Mouse (Mus musculus): ENCODE data around the gene Fam222a.

The Fam222a gene

GRCm38 (mm10) chr5:114611968-114612608 lies 44.3 kb downstream of the Fam222a start:
- peak; percentile 64 for DNase-seq

GRCm38 (mm10) chr5:114614863-114615262 lies 47.0 kb downstream of the Fam222a start:
- DNase-seq, result no peak

DNA sequence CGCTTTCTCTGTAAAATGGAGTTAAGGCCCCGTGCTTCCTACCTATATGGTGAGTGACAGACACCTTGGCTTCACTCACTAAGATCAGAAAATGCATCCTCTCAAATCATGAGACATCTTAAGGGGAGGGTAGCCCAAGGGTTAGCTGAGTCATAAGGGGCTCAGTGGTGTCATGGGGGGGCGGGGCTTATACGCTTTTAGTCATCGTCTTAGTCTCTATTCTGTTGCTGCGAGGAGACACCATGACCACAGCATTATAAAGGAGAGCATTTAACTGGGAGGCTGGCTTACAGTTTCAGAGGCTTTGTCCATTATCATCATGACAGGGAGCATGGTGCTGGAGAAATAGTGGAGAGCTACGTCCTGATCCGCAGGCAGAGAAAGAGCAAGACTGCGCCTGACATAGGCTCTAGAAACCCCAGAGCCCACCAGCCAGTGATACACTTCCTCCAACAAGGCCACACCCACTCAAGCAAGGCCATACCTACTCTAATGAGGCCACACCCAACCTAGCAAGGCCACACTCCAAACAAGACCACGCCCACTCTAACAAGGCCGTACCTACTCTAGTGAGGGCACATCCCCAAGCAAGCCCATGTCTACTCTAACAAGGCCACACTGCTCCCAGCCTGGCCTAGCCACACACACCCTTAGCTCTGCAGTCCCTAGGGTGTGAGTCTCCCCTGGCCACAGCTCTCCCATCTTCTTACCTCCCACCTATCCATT lies 48.7 kb downstream of the Fam222a start:
- no peak for DNase-seq

DNA sequence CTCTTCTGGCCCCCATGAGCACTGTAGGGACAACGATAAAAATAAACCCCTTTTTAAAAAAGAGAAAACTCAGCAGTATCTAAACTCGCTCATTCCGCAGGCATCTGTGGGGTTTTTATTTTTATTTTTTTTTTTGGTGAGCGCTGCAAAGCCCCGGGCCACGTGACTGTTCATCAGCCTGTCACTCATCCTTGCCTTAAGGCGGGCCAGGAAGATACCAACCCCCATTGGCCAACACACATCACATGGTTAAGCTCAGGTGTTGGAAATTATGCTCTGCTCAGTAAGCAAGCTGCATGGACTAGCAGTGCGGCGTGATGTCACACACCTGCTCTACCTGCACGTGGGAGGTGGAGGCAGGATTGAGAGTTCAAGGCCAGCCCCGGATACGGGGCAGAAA lies 50.0 kb downstream of the Fam222a start:
- DNase-seq, result no peak

DNA sequence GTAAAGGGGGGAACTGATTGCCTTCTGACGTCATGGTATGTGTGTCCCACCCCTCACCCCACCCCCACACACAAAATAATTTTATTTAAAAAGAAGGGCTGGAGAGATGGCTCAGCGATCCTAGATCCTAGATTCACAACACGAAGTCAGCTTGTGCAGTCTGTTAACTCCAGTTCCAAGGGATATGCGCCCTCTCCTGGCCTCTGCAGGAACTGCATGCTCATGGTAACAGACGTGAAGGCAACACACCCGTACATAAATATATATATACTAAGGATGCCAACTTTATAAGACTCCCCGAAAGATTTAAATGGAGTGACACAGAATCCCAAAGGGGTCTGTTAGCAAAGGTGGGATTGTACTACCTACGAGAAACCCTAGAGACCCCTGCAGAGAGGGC lies 51.0 kb downstream of the Fam222a start:
- peak; percentile 92 for DNase-seq

- DNase-seq, result no peak
Observed at GRCm38 (mm10) chr5:114620305-114620704, 52.5 kb downstream of the Fam222a start.

DNA sequence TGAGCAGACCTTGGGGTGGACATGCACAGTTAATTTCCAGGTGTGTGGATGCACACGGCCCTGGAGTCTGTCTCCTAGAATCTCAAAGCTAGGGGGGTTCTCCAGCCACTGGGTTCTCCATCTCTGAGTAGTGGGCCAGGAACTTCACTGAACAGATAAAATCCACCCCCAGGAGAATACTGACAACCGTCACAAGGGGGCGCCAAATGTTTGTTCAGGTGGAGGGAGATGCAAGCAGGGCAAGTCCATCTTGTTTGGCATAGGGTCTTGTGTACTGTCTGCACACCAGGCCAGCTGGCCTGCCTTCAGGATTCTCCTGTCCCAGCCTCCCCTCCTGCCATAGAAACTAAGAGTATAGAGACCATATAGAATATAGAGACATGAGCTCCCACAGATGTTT lies 57.8 kb downstream of the Fam222a start:
- DNase-seq, result peak; percentile 76

DNA sequence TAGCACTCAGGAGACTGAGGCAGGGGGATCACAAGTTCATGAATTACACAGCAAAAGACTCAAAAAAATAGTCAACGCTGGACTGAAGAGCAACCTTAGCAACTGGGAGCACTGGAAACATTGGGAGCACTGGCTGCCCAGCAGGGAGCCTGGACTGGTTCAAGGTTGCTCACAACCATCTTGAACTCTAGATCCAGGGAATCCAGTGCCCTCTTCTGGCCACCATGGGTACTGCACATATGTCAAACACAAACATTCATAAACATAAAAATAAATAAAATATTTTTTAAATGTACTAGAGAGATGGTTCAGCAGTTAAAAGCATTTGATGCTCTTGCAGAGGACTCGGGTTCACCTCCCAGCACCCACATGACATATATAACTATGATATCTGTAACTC lies 63.5 kb downstream of the Fam222a start:
- no peak for DNase-seq

- no peak for DNase-seq
Observed at GRCm38 (mm10) chr5:114636091-114636490, 68.3 kb downstream of the Fam222a start.

DNA sequence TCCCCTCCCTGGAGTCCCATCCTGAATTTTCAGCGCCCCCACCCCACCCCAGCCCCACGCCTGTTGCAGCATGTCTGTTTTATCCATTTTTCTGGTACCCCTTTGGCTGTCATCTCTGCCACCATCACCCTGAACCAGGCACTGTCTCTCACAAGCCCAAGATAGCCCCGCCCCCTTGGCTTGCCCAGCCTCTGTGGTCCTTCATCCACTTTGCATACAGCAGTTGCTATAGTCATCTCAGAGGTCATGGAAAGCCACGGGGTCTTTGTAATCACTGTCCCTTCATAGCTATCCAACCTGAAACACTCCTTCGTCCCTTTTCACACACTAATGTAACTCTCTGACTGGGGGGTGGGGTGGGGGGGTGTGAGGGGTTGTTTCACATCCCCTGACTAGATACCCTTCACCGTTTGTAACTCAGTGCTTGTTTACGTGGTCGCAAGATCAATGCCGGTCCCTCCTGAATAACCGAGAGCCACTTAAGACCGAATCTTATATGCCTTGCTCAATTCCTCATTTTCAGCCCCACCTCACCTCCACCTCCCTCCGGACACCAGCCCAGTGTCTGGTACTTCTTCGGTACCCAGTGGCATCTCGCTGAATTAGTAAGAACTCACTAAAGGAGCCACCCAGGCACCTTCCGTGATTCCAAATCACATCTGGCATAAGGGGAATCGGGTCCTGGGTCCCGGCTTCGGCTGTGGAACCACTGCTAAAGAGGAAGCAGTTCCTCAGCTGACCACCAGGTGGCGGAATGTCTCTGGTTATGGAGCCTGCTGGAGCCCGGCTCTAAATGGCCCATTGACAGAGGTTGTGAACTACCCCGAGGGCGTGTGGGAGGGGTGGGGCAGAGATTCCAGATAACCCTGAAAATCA lies 71.2 kb downstream of the Fam222a start:
- DNase-seq, result peak; percentile 90

DNA sequence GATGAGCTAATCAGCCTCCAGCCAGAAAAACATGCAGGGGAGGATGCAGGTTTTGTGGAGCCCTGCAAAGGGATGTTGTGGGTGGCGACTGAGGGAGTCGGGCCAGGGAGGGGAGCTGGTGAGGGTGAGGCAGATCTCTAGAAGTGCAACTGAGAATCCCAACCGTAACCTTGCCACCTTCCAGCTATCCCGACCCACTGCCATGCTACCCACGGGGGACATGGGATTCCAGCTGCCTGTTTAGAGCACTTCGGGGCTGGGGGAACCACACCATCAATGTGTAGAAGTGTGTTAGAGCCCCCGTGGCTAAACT lies 71.8 kb downstream of the Fam222a start:
- DNase-seq, result no peak

DNA sequence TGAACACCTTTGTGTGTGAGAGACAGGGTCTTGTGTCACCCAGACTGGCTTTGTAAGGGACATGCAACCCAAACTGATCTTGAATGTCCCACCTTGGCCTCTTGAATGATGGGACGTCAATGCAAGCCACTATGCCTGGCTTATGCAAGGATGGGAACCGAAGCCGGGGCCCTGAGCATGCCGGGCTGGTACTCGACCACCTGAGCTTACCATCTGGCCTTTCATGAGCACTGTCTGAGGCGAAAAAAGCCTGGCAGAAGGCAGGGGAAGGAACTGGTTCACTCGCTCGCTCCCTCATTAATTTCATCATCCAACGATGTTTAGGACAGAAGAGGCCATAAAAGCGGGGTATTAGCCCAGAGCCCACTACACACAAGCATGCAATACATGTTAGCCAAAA lies 73.0 kb downstream of the Fam222a start:
- no peak for DNase-seq

DNA sequence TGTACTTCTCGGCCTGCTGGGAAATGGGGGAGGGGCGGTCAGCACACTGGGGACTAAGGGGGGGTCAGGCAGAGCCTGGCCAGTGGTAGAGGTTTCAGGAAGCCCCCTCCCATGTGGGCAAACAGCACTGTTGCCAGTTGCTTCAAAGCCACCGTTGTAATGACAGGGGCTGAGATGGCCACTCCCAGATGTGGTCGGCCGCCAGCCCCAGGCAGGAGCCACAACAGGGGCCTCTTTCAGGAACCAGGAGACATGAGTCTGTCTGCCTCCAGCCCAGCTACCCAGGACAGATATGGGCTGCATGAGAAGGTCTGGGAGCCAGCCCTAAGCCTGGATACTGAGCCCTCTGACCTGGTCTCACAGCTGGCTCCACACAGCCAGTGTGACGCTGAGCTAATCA lies 77.1 kb downstream of the Fam222a start:
- no peak for DNase-seq

DNA sequence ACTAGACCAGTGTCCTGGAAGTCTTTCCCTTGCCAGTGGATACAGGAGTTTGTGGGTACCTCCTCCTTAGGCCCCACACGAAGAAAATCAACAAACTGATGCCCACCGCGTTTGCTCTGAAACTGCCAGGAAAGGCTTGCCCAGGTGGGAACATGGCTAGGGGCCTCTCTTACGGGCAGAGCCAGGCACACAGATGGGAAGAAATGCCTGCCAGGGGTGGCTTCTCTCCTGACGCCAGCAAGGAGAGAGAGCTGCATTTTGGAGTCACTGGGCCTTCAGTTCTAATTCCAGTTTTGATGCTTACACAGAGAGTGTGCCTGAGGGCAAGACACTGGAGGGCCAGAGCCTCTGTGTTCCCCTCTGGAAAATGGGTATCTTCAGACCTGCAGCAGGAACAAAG lies 78.1 kb downstream of the Fam222a start:
- DNase-seq, result no peak

DNA sequence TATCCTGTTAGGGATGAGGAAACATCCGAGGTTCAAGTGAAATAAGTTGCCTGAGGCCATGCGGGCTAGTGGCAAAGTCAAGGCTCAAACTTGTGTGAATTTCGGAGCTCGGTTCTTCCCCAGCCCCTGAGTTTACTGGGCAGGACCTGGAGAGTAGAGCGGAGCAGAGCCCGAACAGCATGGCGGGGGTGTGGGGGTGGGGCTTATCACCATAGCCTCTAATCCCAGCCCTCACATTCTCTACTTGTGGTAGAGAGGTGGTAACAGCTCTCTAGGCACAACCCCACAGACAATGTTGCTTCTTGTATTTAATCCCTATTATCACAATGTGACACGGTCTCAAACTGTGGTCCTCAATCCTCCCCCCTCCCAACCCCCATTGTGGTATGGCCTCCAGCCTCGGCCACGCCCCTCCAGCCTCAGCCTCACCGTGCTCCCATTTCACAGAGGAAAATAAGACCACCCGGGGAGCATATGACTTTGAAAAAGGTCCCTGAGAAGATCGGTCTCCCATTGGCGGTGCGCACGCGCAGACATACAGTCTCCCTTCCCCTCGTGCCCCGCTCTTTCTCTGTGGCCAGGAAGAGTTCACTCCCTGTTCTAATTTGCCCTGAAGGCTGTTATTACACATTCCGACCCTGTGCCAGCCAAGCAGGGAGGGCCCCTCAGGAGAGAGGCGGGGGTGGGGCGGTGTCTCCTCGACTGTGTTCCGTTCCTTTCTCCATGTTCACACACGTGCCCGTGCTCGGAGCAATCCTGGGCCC lies 79.6 kb downstream of the Fam222a start:
- DNase-seq, result peak; percentile 36

DNA sequence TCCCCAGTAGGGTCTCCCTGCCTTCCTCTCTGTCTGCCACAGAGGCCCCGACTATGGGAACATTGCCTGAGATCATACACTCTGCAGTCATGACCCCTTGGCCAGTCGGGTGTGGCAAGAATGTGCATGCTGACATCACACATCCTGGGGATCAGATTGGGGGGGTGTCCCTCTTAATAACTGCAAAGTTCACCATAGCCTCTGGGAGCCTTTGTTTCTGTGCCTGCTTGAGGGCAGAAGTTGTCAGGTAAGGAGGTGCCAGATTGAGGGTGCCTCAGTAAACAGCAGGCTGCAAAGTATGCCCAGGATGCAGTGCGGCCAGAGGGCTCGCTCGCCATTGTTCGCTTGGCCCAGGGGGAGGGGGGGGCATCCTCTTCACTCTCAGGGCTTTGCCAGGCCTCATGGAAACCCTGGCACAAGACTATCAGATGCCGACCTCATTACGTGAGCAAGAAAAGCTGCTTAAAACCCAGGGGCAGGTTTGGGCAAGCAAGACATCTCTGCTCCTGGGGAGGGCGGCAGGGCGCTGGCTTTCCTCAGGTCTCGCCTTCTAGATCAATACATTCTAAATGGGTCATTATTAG lies 81.0 kb downstream of the Fam222a start:
- no peak for DNase-seq

DNA sequence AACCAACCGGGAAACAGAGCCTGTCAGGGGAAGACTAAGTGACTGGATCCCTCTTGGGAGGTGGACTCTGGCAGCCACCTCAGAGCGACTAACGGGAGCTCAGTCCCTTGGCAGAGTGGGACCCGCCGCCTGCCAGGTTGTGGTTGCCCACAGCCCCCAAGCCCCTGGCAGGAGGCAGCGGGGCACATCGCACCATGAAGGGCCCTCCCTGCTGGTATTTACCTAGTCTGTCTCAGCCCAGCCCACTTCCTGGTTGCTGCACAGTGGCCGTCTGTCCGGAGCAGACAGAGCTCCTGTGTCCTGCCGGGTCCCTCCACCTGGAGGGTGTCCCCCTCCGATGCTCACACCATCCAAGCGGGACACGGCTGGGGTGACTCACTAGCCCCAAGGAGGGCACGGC lies 83.2 kb downstream of the Fam222a start:
- DNase-seq, result no peak

GRCm38 (mm10) chr5:114651449-114651848 lies 83.6 kb downstream of the Fam222a start:
- no peak for DNase-seq

- DNase-seq, result no peak
Observed at GRCm38 (mm10) chr5:114653656-114654437, 86.0 kb downstream of the Fam222a start.

DNA sequence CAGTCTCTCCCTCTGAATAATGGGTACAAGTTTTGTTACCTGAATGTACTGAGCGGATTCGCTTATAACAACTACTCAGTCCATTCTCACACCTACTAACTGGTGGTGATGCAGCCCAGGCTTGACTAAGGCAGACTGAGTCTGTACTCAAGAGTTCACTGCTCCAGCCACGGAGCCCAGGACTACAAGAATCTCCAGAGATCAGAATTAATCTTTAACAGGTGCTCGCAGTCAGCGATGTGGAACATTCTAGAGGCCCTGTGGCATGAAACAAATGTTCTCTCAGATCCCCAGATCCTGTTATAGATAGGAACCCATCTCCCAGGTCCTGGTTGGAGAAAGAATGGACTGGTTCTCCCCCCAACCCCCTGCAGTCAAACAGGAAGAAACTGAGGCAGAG lies 87.9 kb downstream of the Fam222a start:
- DNase-seq, result no peak

DNA sequence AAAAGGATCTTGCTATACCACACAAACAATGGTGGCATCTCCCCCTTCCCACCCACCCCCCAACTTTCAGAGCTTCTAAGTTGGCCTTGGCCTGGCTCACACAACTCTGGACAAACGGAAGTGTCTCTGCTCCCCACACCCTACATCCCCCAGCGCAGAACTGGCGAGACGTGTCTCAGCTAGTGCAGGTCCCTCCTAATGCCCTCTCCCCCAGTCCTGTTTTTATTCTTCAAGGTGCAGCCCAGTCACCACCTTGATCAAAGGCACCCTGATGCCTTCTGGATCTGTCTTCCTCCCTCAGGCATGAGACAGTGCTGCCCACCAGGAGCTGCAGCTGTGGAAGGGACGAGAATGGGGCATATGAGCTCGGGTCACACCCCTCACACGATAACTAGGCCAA lies 88.5 kb downstream of the Fam222a start:
- no peak for DNase-seq

- no peak for DNase-seq
Observed at GRCm38 (mm10) chr5:114657426-114657825, 89.6 kb downstream of the Fam222a start.

Data from right cerebral cortex, postnatal 4 days (tissue).